Mouse (Mus musculus): ENCODE results near the gene Il6st.

Gene Il6st

DNA sequence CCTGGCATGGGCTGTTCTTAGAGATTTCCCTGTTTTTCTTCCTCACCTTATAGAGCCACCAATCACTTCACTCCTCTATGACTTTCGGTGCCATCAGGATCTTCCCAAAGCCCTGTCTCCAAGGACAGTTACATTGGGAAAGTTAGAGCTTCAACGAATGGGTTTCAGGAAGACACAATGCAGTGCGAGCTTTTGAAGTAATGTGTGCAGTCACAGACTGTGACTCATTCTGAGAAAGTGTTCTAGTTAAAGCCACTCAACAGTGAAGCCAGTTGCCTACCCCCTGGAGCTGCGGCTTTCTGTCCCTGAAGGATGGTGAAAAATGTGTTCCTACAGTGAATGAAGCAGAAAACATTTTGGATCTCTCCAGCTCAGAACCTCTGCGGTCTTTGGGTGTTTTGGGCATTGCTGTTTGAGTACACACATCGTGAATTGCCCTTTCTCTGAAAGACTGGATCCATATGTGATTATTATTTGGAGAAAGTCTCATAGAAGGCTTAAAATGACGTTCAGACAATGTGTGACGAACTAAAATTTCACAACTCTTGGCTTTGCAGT lies 16.7 kb upstream of the Il6st start:
- no peak for DNase-seq

DNA sequence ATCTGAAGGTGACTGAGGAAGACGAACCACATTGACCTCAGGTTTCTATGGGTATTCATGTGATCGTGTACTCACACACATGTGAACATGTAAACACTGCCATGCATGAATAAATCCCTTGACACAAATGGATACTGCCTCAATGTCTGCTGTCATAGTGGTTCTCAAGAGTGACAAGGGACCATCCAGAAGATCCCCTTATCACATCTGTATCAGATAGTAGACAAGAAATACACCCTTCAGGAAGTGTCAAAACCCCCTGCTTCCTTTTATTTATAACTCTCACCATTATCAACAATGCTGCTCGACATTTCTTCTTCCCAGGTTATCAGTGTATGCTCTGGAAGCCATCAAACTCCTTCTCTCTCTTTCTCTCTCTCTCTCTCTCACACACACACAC lies 13.7 kb upstream of the Il6st start:
- DNase-seq = no peak

DNA sequence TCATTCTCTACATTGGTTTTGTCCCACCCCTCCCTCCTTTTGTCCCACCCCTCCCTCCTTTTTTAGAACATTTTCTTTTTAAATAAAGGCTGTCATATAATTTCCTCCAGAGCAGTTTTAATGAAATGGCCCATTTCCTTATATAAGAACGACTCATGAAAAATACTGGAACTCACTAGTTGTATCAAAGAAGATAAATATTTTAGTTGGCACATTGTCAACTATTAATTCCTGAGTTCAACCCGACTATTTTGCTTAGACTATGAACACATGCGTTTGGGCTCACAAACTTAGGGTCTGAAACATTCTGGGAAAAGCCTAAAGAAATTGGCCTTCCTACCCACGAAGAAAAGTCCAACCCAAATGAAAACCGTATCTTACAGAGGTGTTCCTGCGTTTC lies 6.5 kb upstream of the Il6st start:
- DNase-seq = no peak

DNA sequence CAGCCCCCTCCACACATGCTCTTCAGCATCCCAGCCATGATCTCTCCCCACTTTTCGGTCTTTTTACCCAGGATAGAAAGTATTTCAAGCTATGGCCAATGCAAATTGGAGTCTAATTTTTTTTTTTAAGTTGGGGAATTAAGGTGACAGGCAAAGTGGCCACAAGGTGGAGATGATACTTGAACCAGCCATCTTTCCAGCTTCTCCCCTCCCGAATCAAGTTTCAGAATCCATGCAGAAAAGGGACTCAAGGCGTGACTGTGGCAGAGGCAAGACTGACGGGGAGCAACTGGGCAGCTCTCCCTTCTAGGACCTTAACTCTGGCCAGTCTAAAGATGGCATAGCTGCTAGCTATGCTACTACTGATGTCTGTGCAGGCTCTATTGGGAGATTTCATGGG lies 5.9 kb upstream of the Il6st start:
- no peak for DNase-seq

DNA sequence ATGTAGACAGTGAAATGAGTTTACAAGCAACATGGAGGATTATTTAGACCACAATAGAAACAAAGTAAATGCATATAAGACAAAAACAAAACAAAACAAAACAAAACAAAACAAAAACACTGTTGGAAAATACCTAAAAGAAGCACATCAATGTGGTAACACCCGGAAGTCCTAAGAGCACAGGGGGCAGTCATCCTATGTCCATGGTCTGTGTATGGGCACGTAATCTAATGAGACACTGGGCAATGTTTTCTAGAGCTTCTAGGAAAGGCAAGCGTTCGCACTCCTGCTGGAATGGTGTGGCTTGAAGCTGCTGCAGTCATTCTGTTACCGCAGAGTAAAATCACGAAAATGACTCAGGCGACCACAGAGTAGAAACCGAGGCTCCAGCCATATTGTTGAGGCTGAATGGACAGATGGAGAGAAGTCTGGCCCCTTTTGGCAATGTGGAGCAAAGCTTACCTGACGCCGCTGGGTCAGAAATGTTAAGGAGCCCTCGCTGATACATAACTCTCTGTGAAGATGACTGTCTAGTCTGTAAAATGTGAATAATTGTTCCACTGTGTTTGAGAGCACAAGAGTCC lies 5.3 kb upstream of the Il6st start:
- DNase-seq = no peak

DNA sequence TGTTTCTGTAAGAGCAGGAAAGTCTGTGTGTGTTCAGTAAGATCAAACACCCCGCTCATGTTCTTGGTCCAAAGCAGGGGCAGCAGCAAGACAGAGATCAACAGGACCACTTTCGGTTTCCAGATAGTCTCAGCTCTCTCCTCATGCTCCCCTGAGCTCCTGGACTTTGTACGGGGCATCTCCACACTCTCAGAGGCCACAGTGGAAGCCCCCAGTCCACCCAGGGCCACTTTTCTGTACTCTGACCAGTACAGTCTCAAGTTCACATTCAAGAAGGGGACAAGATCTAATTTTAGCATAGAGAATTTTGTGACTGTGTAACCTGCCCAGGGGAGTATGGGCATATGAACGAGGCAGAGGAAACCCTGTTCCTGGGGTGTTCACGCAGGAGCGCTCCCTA lies 3.9 kb upstream of the Il6st start:
- no peak for DNase-seq

DNA sequence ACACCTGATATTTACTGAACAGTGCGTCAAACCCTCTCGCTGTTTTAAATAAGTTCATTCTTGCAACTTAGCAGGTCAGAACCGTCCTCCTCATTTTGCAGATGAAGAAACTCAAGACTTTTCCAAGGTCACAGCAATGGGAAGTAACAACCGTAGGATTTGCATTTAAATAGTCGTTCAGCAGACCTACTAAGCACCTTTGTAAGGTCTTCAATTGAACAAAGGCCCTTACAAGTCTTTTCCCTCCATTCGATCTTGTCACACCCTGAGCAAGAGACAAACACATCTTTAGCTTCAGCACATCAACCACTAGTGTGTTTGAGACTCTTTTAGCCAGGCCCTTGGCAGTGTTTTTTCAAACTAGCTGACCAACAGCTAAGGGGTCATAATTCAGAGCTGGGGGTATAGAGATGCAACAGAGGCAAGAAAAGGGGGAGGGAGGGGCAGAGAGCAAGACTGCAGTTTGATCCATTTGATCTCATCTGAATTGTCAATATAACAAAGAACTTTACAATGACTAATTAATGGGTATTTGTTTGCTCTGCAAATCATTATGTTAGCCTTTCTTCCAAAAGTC lies 1.4 kb upstream of the Il6st start:
- DNase-seq = no peak

DNA sequence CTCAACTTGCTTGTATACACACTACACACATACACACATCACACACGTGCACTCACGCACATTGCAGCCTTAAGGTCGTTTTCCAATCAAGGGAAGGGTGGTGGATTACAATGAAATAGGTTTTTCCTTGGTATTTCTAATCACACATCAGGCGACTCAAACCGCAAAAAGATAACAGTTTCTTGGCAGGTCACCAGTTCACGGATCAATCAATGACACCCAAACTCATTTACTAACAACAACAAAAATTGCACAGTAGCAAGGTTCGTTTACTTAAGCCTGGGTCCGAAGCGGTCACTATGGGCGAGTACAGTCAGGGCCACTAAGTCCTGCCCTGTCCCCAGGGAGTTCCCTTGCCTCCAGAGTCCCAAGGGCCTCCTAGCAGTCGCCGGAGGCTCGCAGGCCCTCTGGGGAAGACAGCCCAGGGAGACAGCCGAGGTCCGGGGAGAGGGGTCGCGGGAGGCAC lies 500 bp upstream of the Il6st start:
- DNase-seq = no peak

DNA sequence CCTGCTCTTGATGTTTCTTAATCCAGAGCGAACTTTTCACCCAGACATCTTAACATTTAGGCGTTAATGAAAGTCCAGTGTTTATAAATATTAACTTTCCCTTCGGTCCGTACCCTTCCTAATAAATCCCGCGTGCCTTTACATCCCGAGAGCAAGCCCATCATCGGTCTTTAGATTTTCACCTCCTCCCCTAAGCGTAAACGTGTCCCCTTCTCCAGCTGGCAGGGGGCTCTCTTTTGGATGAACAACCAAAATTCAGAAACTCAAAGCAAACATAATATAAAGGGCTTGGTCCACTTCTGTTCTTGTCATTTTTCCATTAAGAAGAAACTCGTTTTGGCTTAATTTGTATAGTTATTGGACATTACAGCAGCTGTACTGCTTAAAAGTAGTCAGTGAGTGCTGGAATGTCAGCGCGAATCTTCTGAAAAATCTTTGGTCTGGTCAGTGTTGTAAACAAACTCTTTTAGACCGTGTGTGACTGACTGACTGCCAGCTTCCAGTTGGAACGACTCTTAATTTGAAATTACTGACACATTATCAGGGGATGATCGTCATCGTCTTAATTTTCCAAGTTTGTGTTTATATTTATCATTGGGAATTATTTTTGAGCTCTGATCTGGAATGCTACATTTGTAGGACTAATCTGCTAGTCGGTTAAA lies 887 bp downstream of the Il6st start:
- peak in 1 of 2 experiments; percentile 12 for DNase-seq

DNA sequence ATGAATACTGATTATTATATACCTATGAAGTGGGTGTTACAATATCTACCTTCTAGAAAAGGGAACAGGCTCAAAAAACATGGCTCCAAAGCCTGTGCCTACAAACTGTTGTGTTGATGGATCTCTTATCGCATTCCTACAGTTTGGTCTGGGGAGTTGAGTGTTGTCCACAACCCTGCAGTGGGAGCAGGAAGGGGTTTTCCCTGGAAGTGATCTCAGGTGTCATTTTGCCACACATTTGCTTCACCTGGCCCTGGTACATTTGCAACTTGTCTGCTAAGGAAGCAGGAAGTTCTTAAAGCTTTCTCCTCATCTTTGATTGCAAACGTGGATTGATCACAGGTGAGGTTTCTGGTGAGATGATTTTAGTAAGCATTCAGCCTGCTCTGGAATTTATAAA lies 1.7 kb downstream of the Il6st start:
- DNase-seq = no peak

DNA sequence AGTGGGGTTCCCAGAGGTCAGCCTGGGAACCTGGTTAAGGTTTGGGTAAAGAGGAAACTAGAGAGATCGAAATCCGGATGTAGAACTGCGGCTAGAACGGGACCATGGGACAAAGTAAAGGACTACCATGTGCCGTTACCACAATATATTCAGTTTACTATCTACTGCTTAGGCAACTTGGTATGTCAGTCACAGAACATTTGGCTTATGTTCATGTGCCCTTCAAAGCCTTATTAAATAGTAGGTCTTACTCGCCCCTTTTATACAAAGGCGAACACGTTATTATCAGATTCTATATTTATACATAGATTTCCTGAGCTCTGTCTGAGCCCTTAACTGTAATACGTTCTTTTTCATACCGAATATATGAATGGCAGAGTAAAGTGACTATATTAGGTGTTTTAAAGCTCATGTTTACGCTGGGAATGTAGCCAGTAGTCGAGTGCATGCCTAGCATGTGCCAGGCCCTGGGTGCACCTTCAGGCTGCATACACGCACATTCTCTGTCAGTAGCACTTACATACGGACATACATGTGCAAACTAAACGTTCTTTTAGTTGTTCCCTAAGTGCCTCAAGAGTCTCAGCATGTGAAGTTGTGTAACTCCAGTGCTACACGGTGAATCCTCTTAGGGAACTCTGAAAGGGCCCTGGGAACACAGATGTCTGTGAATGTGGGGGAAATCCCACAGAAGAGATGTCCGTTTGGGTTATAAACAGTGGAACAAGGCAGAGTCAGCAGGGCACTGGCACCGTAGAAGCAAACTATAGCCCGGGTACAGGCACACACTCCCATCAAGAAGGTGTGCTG lies 2.5 kb downstream of the Il6st start:
- DNase-seq = peak in 1 of 2 experiments; percentile 11

DNA sequence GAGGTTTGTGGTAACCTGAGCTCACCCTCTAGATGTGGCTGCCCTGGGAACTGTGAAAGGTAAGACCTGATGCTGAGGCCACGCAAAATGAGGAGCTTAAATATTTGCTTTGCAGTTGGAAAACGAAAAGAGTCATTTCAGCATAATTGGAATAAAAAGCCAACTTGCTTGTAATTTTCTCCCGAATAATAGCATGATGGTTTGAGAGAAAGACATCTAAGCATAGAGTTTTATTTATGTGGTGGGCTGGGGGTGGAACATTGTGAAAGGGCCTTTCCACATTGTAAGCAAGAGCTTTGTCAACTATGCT lies 3.0 kb downstream of the Il6st start:
- no peak for DNase-seq

DNA sequence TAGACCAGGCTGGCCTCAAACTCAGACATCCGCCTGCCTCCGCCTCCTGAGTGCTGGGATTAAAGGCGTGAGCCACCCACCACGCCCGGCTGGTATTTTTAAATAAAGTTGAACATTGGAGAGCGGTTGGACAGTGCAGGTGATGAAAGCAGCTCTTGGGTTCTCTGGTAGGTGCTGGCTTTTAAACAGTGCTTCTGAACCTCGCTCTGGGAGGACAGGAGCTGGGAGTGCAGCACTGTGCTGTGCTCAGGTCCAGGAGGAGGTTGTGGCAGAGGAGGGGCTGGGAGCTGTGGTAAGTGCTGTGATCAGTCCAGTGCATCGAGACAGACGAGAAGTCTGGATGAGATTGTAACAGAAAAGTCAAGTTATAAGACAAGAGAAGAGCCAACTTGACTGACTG lies 3.5 kb downstream of the Il6st start:
- no peak for DNase-seq

DNA sequence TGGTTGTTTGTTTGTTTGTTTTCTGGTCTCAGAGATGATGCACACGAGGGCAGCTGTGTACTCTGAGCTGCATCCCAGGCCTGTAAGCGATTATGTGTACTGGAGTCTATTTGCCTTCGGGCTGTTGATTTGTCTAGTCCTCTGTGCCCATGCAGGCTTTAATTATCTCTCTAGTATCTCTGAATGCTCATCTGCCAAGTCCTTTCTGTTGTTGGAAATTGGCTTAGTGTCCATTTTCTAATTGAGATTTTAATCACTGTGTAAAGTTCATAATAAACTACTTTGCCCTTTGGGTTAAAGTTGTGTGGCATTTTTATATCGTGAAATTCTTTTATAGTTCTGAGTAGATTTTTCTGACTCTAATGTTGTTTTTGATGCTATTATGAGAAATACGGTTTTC lies 5.6 kb downstream of the Il6st start:
- DNase-seq = no peak

DNA sequence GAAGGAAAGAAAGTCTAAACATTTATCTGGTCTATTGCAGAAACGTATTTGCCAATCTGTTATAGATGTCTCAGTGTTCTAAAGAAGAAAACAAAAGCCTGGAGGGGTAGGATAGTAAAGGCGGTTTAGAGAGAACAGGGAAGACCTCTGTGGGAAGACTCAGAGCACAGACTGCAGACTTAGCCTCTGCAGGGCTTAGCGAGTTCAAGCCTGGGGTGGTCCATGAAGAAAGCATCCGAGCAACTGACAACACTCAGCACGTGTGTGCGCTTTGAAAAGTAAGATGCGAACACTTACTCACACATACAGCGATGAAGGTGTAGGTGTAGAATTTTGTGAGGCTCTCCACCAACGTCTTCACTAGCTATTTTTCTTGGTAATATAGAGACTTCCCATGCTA lies 7.3 kb downstream of the Il6st start:
- no peak for DNase-seq

DNA sequence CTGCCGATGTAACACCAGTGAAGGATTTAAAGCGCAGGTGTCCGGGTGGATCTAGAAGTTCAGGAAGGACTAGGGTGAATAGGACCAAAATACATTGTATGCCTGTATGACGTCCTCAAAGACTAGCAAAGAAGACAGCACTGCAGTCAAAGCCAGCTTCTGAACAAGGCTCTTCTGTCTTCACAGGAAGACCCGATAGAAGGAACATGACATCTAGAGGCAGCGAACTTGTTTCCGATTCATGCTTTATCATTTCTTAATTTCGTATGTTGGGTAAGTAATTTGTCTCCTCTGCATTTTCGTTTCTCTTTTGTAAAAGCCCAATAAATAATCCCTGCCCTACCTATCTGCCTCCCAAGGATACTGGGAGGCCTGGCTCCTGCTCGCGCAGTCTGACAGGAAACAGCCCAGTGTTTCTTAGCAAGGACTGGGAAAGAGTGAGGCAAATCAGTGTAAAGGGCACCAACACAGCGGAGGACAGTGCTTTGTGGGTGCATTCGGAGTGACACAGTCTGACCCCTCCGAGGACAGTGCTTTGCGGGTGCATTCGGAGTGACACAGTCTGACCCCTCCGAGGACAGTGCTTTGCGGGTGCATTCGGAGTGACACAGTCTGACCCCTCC lies 8.6 kb downstream of the Il6st start:
- DNase-seq = no peak

DNA sequence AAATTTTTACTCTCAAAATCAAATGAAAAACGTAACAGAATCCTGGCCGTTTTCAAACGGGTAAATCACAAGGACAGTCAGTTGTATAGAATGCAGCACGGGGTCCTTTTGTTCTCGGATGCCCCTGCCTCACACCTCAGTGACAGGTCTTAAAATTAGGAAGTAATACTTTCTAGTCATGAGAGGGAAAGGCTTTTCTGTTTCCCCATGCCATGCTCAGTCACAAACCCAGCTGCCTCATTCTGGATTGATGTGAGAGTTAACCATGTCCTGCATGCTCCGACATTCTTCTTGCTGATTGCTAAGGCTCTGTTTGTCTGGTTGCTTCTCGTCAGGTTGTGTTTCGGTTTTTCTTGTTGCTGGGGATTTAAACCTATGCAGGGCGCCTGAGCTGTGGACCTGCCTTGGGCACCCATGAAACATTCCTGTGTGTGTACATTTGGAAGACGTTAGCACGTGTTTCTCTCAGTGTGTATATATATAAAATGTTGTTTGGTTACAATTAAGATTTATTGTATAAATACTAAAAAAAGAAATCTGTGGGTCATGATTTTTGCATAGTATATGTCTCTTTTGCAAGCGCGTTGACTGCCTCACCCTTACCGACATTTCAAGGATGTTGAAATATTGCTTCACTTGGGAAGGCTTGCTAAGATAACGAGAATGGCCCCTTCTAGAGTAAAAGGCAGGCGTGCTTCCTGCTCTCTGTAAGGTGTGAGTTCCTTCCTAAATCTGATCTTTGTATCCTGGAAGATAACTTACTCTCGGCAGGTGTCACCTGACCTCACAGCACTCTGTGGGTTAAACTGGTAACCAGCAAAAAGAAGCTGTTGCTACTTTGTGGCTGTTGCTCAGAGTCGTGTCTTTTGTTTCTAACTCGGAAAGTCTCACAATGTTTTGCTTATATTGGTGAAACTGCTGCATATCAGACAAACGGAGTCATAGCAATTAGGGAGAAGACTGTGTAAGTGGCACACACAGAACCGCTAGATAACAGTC lies 10.2 kb downstream of the Il6st start:
- no peak for DNase-seq

DNA sequence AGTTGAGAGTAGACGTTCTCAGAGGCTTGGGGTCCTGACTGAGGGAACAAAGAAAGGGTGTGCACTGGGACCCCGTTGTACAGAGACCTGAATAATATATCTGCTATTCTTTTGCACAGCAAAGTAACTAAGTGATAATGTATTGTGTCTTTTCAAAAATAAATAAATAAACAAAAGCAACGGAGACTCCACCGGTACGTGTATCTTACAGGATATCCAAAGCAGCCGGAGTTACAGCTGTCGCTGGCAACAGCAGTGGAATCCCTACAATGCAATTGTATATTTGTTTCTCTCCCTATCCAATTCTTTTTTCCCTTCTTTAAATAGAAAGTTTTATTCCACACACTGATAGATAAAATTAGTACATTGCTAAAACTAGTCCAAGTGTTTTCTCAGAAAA lies 15.2 kb downstream of the Il6st start:
- no peak for DNase-seq

DNA sequence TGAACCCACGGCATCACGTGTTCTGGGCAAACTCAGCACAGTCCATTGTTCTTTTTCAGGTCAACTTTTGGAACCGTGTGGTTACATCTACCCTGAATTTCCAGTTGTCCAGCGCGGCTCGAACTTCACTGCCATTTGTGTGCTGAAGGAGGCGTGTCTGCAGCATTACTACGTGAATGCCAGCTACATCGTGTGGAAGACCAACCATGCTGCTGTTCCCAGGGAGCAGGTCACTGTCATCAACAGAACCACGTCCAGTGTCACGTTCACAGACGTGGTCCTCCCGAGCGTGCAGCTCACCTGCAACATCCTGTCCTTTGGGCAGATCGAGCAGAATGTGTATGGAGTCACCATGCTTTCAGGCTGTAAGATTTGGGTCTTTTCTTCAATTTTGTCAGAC lies 16.1 kb downstream of the Il6st start:
- DNase-seq = no peak

DNA sequence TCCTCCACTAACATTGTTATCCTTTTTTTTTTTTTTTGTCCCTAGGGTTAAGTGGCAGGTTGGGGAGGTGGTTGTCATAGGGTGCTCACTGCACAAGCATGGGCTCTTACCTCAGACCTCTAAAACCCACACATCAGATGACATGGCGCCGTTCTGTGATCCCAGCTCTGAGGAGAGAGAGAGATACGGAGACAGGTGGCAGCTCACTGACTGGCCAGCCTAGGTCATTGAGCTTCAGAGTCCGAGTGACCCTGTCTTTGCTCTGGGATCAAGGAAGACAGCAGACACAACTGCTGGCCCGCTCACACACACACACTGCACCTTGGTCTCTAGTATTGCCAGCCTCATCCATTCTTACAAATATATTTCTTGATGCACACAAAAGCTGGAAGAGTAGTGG lies 18.7 kb downstream of the Il6st start:
- no peak for DNase-seq

DNA sequence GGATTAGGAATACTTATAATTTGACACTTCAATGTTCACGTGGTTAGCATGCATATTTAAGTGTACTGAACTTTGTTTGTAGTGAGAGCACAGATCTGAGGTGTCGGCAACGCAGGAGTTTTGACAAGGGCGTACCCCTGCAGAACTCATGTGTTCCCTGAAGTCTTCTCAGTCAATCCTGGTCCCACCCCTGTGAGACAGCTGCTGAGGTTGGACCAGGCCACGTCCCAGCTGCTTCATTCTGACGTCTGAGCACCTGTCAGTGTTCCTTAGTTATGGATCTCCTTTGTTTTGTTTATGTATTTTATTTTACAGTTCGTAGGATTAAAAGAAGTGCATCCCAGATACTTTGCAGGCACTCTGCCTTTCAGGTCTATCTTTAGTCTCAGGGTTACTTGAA lies 19.1 kb downstream of the Il6st start:
- no peak for DNase-seq

DNA sequence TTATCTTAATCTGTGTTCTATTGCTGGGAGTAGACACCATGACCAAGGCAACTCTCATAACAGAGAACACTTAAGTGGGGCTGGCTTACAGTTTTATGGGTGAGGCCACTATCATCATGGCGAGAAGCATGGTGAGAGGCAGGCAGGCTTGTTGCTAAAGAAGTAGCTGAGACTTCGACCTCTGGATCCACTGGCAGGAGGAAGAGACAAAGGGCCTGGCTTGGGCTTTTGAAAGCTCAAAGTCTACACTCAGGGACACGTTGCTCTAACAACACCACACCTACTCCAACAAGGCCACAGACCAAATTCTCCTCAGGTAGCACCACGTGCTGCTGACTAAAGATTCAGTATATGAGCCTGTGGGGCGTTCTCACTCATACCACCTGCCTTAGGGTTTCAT lies 22.4 kb downstream of the Il6st start:
- DNase-seq = no peak

All from cerebellum, adult 18-20 months (tissue).